Mouse (Mus musculus): ENCODE results near the gene Dcun1d4.

The Dcun1d4 gene

GRCm38 (mm10) chr5:73585212-73586115 lies 104.7 kb downstream of the Dcun1d4 start:
- in situ Hi-C loops (cut with MboI, MseI): no loop called here

DNA sequence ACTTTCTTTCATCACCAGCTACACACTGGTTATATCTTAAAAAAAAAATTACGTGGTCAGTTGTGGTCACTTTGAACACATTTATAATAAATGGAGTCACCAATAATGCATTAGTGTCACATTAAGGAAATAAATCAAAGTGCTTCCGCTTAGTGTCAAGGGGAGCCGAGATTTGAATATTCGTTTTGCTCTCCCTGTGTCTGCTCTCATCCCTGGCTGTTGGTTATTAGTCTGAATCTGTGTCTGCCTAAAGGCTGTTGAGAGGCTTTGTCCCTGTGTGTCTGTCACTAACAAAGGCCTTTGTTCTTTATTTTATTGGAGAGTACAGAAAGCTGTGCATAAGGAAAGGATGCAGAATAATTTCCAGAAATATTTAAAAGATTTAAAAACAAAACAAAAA lies 105.8 kb downstream of the Dcun1d4 start:
- in situ Hi-C loops (cut with MboI, MseI): no loop called here

GRCm38 (mm10) chr5:73587119-73587518 lies 106.3 kb downstream of the Dcun1d4 start:
- in situ Hi-C loops (cut with MboI, MseI): no loop called here

- in situ Hi-C loops (cut with MboI, MseI): no loop called here
These were observed 118.3 kb downstream of the Dcun1d4 start for GRCm38 (mm10) chr5:73598943-73599695.

DNA sequence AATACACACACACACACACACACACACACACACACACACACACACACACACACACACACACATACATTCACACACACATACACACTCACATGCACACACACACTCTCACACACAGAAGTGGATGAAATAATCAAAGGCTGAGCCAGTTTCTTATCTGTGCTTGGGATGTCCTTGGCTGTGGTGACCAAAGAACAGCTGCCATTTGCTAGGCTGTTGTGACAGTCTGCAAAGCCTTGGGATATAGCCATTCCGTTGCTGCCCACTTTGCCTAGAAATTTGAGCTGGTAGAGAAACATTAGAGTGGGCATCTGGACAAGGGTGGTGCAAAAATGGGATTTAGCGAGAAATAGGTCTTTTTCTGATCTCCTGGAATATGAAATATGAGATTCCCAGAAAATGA lies 119.2 kb downstream of the Dcun1d4 start:
- in situ Hi-C loops (cut with MboI, MseI): no loop called here

- in situ Hi-C loops (cut with MboI, MseI): no loop called here
These were observed 120.6 kb downstream of the Dcun1d4 start for GRCm38 (mm10) chr5:73601361-73601763.

GRCm38 (mm10) chr5:73602865-73603264 lies 122.1 kb downstream of the Dcun1d4 start:
- in situ Hi-C loops (cut with MboI, MseI): no loop called here

DNA sequence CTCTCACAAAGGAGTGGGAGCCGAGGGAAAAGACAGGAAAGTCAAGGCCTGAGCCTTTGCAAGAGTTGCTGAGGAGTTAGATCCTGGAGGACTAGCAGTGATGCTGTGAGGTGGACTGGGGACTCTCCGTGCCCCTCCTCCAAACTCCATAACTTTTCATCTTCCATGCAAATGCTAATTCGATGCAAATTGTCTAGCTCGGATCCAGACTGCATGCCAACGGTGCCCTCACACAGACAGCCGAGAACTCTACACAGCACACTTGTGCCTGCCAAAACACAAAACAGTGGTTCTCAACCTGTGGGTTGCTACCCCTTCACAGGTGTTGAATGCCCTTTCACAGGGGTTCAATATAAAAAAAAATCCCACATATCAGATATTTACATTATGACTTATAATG lies 123.7 kb downstream of the Dcun1d4 start:
- in situ Hi-C loops (cut with MboI, MseI): no loop called here

- in situ Hi-C loops (cut with MboI, MseI): no loop called here
These were observed 124.2 kb downstream of the Dcun1d4 start for GRCm38 (mm10) chr5:73604964-73605363.

Measured in T-helper 2 cell (primary cell).